Mouse (Mus musculus) MEL (cell line): Measurements from ENCODE around the gene Rhbdl3. TPM values are rescaled to one million over a fixed set of nuclear protein-coding genes. Genes with fewer than 3 reads are reported as not detected.

ENCODE experiments used
- DNase-seq: peaks from one replicate; pipeline ENCODE4 v3.0.0; 2011; ENCODE audit warnings: low read depth, low spot score
- H3K27ac ChIP-seq: 2 replicates; pipeline ENCODE4 v1.5.1; 2012; ENCODE audit warnings: low read depth, mild to moderate bottlenecking, control low read depth, low read length, moderate library complexity; ENCODE audit not compliant: control insufficient read depth
- H3K27me3 ChIP-seq, 2 experiments: fragments of 150-350 bp in 1 of 2; sonication (generic) in 1 of 2; 2 replicates each; pipeline ENCODE4 v1.6.1; 2012; ENCODE audit warnings: low read length in 2 of 2, mild to moderate bottlenecking in 2 of 2, improper control_type of control experiment in 1 of 2, moderate library complexity in 1 of 2; ENCODE audit not compliant: insufficient read depth in 2 of 2, control insufficient read depth in 1 of 2
- H3K36me3 ChIP-seq, 2 experiments: 2 replicates each; pipeline ENCODE4 v1.6.1; 2012 to 2014; ENCODE audit warnings: low read length in 2 of 2, improper control_type of control experiment in 1 of 2, inconsistent platforms in 1 of 2, mild to moderate bottlenecking in 1 of 2; ENCODE audit not compliant: insufficient read depth in 2 of 2, control insufficient read depth in 1 of 2
- H3K4me1 ChIP-seq, 2 experiments: fragments of 150-350 bp in 1 of 2; sonication (generic) in 1 of 2; 2 replicates each; pipeline ENCODE4 v1.6.1; 2012; ENCODE audit warnings: low read length in 2 of 2, improper control_type of control experiment in 1 of 2, mild to moderate bottlenecking in 1 of 2; ENCODE audit not compliant: insufficient read depth in 2 of 2, control insufficient read depth in 1 of 2
- H3K4me3 ChIP-seq, 2 experiments: fragments of 150-350 bp in 1 of 2; sonication (generic) in 1 of 2; 2 replicates each; pipeline ENCODE4 v1.5.1; 2012; ENCODE audit warnings: low read depth in 2 of 2, low read length in 2 of 2, mild to moderate bottlenecking in 2 of 2, moderate library complexity in 2 of 2, control low read depth in 1 of 2, improper control_type of control experiment in 1 of 2; ENCODE audit not compliant: control insufficient read depth in 1 of 2, insufficient read depth in 1 of 2
- H3K79me2 ChIP-seq: 2 replicates; pipeline ENCODE4 v1.6.1; 2012; ENCODE audit warnings: mild to moderate bottlenecking, low read length, moderate library complexity; ENCODE audit not compliant: control insufficient read depth, poor library complexity, insufficient read depth
- H3K9ac ChIP-seq: 2 replicates; pipeline ENCODE4 v1.6.1; 2012; ENCODE audit warnings: low read depth, mild to moderate bottlenecking, control low read depth, low read length, moderate library complexity; ENCODE audit not compliant: control insufficient read depth, poor library complexity, severe bottlenecking
- H3K9me3 ChIP-seq: fragments of 150-350 bp; sonication (generic); replicated peaks from 2 replicates; pipeline ENCODE4 v1.6.1; 2012; ENCODE audit warnings: mild to moderate bottlenecking, low read length, improper control_type of control experiment, moderate library complexity; ENCODE audit not compliant: insufficient read depth
- BHLHE40 ChIP-seq: IDR thresholded peaks from 2 replicates; pipeline ENCODE4 v1.6.1; 2012; ENCODE audit warnings: low read depth, mild to moderate bottlenecking, inconsistent platforms, low read length, improper control_type of control experiment, borderline replicate concordance
- CHD1 ChIP-seq: IDR thresholded peaks from 2 replicates; pipeline ENCODE4 v1.6.1; 2012; ENCODE audit warnings: low read depth, mild to moderate bottlenecking, inconsistent platforms, low read length, improper control_type of control experiment
- CTCF ChIP-seq, 3 experiments: IDR thresholded peaks in 2 of 3; conservative IDR thresholded peaks in 1 of 3; 2 replicates each; pipeline ENCODE4 v1.5.1; 2011 to 2012; ENCODE audit warnings: low read length in 3 of 3, low read depth in 2 of 3, mild to moderate bottlenecking in 2 of 3, improper control_type of control experiment in 1 of 3, inconsistent platforms in 1 of 3, mixed read lengths in 1 of 3, moderate library complexity in 1 of 3; ENCODE audit not compliant: control insufficient read depth in 1 of 3, insufficient read depth in 1 of 3, poor library complexity in 1 of 3, severe bottlenecking in 1 of 3
- ETS1 ChIP-seq: IDR thresholded peaks from 2 replicates; pipeline ENCODE4 v1.6.1; 2012; ENCODE audit warnings: low read depth, mild to moderate bottlenecking, inconsistent platforms, low read length, improper control_type of control experiment, moderate library complexity
- GABPA ChIP-seq: IDR thresholded peaks from 2 replicates; pipeline ENCODE4 v1.6.1; 2012; ENCODE audit warnings: low read depth, mild to moderate bottlenecking, inconsistent platforms, low read length, improper control_type of control experiment, moderate library complexity
- JUND ChIP-seq: IDR thresholded peaks from 2 replicates; pipeline ENCODE4 v1.6.1; 2011; ENCODE audit warnings: low read depth, mild to moderate bottlenecking, improper control_type of control experiment, low read length
- KAT2A ChIP-seq: conservative IDR thresholded peaks from 2 replicates; pipeline ENCODE4 v1.6.1; 2012; ENCODE audit warnings: low read depth, low read length, improper control_type of control experiment, inconsistent platforms
- MAFK ChIP-seq: IDR thresholded peaks from 2 replicates; pipeline ENCODE4 v1.6.1; 2011; ENCODE audit warnings: low read depth, mild to moderate bottlenecking, low read length, improper control_type of control experiment, borderline replicate concordance
- MEF2A ChIP-seq: IDR thresholded peaks from 2 replicates; pipeline ENCODE4 v1.6.1; 2014; ENCODE audit warnings: low read depth, mild to moderate bottlenecking, inconsistent platforms, low read length, improper control_type of control experiment; ENCODE audit not compliant: poor library complexity, insufficient replicate concordance, severe bottlenecking; ENCODE audit errors: extremely low read depth
- NRF1 ChIP-seq: IDR thresholded peaks from 2 replicates; pipeline ENCODE4 v1.6.1; 2014; ENCODE audit warnings: low read depth, mild to moderate bottlenecking, inconsistent platforms, low read length, improper control_type of control experiment, moderate library complexity; ENCODE audit not compliant: poor library complexity, insufficient read depth, severe bottlenecking
- RAD21 ChIP-seq: IDR thresholded peaks from 2 replicates; pipeline ENCODE4 v1.6.1; 2011; ENCODE audit warnings: mild to moderate bottlenecking, low read depth, low read length, improper control_type of control experiment
- SMC3 ChIP-seq: IDR thresholded peaks from 2 replicates; pipeline ENCODE4 v1.6.1; 2011; ENCODE audit warnings: low read depth, low read length, improper control_type of control experiment
- TAL1 ChIP-seq: IDR thresholded peaks from 2 replicates; pipeline ENCODE4 v1.6.1; 2012; ENCODE audit warnings: mild to moderate bottlenecking, inconsistent platforms, low read length, moderate library complexity, mixed read lengths
- TBP ChIP-seq: IDR thresholded peaks from 2 replicates; pipeline ENCODE4 v1.8.0; 2011; ENCODE audit warnings: low read depth, low read length, improper control_type of control experiment
- USF1 ChIP-seq: IDR thresholded peaks from 2 replicates; pipeline ENCODE4 v1.6.1; 2014; ENCODE audit warnings: low read depth, mild to moderate bottlenecking, inconsistent platforms, low read length, improper control_type of control experiment, moderate library complexity
- USF2 ChIP-seq, 2 experiments: IDR thresholded peaks; 2 replicates each; pipeline ENCODE4 v1.6.1; 2011 to 2012; ENCODE audit warnings: improper control_type of control experiment in 2 of 2, low read length in 2 of 2, borderline replicate concordance in 1 of 2, inconsistent platforms in 1 of 2, low read depth in 1 of 2, mild to moderate bottlenecking in 1 of 2; ENCODE audit not compliant: insufficient read depth in 1 of 2
- ZC3H11A ChIP-seq: IDR thresholded peaks from 2 replicates; pipeline ENCODE4 v1.6.1; 2012; ENCODE audit warnings: low read depth, mild to moderate bottlenecking, inconsistent platforms, low read length, improper control_type of control experiment
- ZMIZ1 ChIP-seq: IDR thresholded peaks from 2 replicates; pipeline ENCODE4 v1.6.1; 2012; ENCODE audit warnings: low read depth, mild to moderate bottlenecking, inconsistent platforms, low read length, improper control_type of control experiment, moderate library complexity
- polyA plus RNA-seq, 2 experiments: library from polyadenylated mRNA; stranded (reverse) in 1 of 2; unstranded in 1 of 2; fragments of >175 nt in 1 of 2; fragments of >200 nt in 1 of 2; gene quantifications; 2 replicates each; pipeline versions ENCODE4 v1.2.1 to v1.2.4; 2012; ENCODE audit warnings: low replicate concordance in 2 of 2, low read depth in 1 of 2; ENCODE audit not compliant: insufficient read length in 2 of 2, insufficient read depth in 1 of 2, missing spikeins in 1 of 2
- total RNA-seq: library from RNA; depleted of rRNA; stranded (reverse); fragments of 300-350 nt; gene quantifications from 2 replicates; pipeline ENCODE4 v1.2.3, GENCODE M21; 2012

Gene Rhbdl3
- total and polyA plus RNA-seq, 3 experiments, result 0.04 to 0.11 TPM; not detected in 1

DNA sequence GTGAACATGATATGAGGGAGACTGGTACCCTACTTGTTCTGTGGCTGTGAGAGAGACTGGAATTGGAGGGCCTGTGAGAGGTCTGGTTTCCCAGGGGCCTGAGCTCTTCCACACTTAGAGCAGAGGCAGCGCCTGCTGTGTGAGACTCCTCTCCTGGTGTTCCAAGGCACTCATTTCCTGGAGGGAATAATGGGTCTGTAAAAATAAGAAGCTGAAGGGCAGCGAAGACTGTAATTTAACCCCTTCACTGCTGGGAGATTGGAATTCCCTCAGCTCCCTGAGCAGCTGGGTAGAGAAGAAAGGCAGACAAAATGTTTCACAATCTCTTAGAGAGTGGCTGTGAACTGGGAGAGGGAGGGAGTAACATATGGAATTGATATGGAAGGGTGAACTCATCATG lies 41.8 kb downstream of the Rhbdl3 start:
- TF ChIP-seq MEF2A, result no peak
- no peak for TF ChIP-seq CHD1
- no peak for TF ChIP-seq SMC3
- TF ChIP-seq JUND, result no peak
- TF ChIP-seq ETS1, result no peak
- no peak for TF ChIP-seq CTCF (IDR thresholded peaks at IDR 0.05 in 2 of 3, conservative IDR thresholded peaks at IDR 0.05 in 1 of 3; ENCODE audit: control insufficient read depth in 1 of 3, insufficient read depth in 1 of 3, low read depth in 2 of 3, low read length in 3 of 3, poor library complexity in 1 of 3, severe bottlenecking in 1 of 3)
- TF ChIP-seq MAFK, result no peak
- TF ChIP-seq KAT2A, result no peak
- no peak for TF ChIP-seq USF2 (IDR thresholded peaks at IDR 0.05; ENCODE audit: borderline replicate concordance in 1 of 2, insufficient read depth in 1 of 2, low read depth in 1 of 2, low read length in 2 of 2)
- no peak for TF ChIP-seq ZMIZ1

DNA sequence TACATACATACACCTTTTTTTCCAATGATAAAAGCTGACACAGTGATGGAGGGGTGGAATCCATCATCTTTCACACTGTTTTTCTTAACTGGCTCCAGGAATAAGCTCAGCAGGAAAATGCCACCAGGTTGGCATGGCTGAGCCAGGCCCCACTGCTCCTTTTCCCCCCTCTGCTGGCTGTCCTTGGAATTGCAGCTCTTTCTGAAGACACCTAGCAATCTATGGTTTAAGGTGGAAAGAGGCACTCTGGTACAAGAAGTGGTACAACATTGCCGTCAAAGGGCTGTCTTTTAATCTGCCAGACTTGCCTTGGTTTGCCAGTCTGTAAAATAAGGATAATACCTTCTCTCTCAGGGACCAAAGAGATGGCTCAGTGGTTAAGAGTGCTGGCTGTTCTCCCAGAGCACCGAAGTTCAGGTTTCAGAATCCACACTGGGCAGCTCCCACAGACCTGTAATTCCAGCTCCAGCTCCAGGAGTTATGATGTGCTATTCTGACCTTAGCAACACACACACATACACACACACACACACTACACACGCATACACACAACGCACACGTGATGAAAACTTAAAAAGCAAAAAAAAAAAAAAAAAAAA lies 51.2 kb downstream of the Rhbdl3 start:
- Histone ChIP-seq H3K27ac (no peak overlapping the region), H3K4me3 (no peak overlapping the region), H3K9ac (no peak overlapping the region), H3K4me1 (no peaks in the 10 kb centered on the region), H3K79me2 (no peaks in the 10 kb centered on the region), H3K27me3 (peaks cover 3 to 5% of the 10 kb centered on the region in 2 experiments), H3K9me3 (no peaks in the 10 kb centered on the region), H3K36me3 (no peaks in the 10 kb centered on the region)
- peak; percentile 86 for DNase-seq
- TF ChIP-seq RAD21, result peak; percentile 82
- TF ChIP-seq ZC3H11A, result peak; percentile 73
- TF ChIP-seq MAFK, result no peak
- TF ChIP-seq GABPA, result no peak
- TF ChIP-seq BHLHE40, result no peak
- 0 out of 2 replicates have a peak, but pooled peaks have one; percentile 10 for TF ChIP-seq TBP
- TF ChIP-seq CTCF (IDR thresholded peaks at IDR 0.05 in 2 of 3, conservative IDR thresholded peaks at IDR 0.05 in 1 of 3; ENCODE audit: control insufficient read depth in 1 of 3, insufficient read depth in 1 of 3, low read depth in 2 of 3, low read length in 3 of 3, poor library complexity in 1 of 3, severe bottlenecking in 1 of 3), result peak; percentile 90 to 98 (median 97)
- TF ChIP-seq SMC3, result peak; percentile 95
- TF ChIP-seq KAT2A, result no peak
- TF ChIP-seq NRF1, result no peak
- TF ChIP-seq USF1, result no peak
- TF ChIP-seq USF2 (IDR thresholded peaks at IDR 0.05; ENCODE audit: borderline replicate concordance in 1 of 2, insufficient read depth in 1 of 2, low read depth in 1 of 2, low read length in 2 of 2), result no peak
- TF ChIP-seq TAL1, result no peak

More for the DNA sequence above, 41.8 kb downstream of the Rhbdl3 start:
- DNase-seq, result no peak
- no peaks in the 10 kb centered on the region for H3K36me3 ChIP-seq
- peaks cover 0 to 4% of the 10 kb centered on the region in 2 experiments; a peak in 1 of 4 replicates for H3K4me1 ChIP-seq
- H3K4me3 ChIP-seq, result no peak overlapping the region
- H3K27ac ChIP-seq, result no peak overlapping the region
- no peaks in the 10 kb centered on the region for H3K9me3 ChIP-seq
- H3K27me3 ChIP-seq, result peaks cover 1 to 3% of the 10 kb centered on the region in 2 experiments; a peak in 3 of 4 replicates
- H3K79me2 ChIP-seq, result no peaks in the 10 kb centered on the region
- no peak overlapping the region for H3K9ac ChIP-seq
